Mouse (Mus musculus) limb, embryonic 15.5 days (tissue): Measurements from ENCODE around the gene Msl1. TPM values are rescaled to one million over a fixed set of nuclear protein-coding genes. Genes with fewer than 3 reads are reported as not detected.
A peak's percentile ranks its signal among the peaks of the same experiment; 100 is the strongest.

Source experiments
- ATAC-seq: fragments of 200-750 bp; cut with Nextera tagmentation; 2 replicates; pipeline ENCODE4 v1.8.0; 2017; ENCODE audit warnings: low read depth, moderate TSS enrichment; ENCODE audit not compliant: insufficient number of reproducible peaks, low FRiP score, low TSS enrichment
- H3K27ac ChIP-seq: fragments of 300-500 bp; sonication (generic); 2 replicates; pipeline ENCODE4 v1.5.1; 2015; ENCODE audit warnings: moderate library complexity, mild to moderate bottlenecking, inconsistent platforms
- H3K27me3 ChIP-seq: fragments of 300-500 bp; sonication (generic); 2 replicates; pipeline ENCODE4 v1.6.1; 2015; ENCODE audit warnings: inconsistent platforms
- H3K36me3 ChIP-seq: fragments of 300-500 bp; sonication (generic); 2 replicates; pipeline ENCODE4 v1.6.1; 2015; ENCODE audit warnings: inconsistent platforms
- H3K4me1 ChIP-seq: fragments of 300-500 bp; sonication (generic); 2 replicates; pipeline ENCODE4 v1.6.1; 2015; ENCODE audit warnings: inconsistent platforms
- H3K4me2 ChIP-seq: fragments of 300-500 bp; sonication (generic); 2 replicates; pipeline ENCODE4 v1.6.1; 2015; ENCODE audit warnings: mild to moderate bottlenecking, inconsistent platforms
- H3K4me3 ChIP-seq: fragments of 300-500 bp; sonication (generic); 2 replicates; pipeline ENCODE4 v1.5.1; 2015; ENCODE audit warnings: mild to moderate bottlenecking, inconsistent platforms
- H3K9ac ChIP-seq: fragments of 300-500 bp; sonication (generic); 2 replicates; pipeline ENCODE4 v1.6.1; 2015; ENCODE audit warnings: inconsistent platforms
- H3K9me3 ChIP-seq: fragments of 300-500 bp; sonication (generic); 2 replicates; pipeline ENCODE4 v1.6.1; 2016; ENCODE audit warnings: inconsistent platforms
- WGBS: fragments of 180-500 bp; shearing (Covaris S2); methylation state at CpG from one replicate; pipeline ENCODE4 v1.1.7; 2015; 5-methylcytosine and 5-hydroxymethylcytosine counted together
- polyA plus RNA-seq: library from polyadenylated mRNA; unstranded; fragments of >200 nt; fragmentation: Nextera tagmentation; extraction: Ambion mirVana; gene quantifications from 2 replicates; pipeline ENCODE4 v1.2.1, GENCODE M21; 2015

The Msl1 gene
- polyA plus RNA-seq, 1 experiment from 2014 or later, result 25.8 TPM

GRCm38 (mm10) chr11:98839402-98839801 lies 44.1 kb downstream of the Msl1 start:
- Histone ChIP-seq H3K4me2 (0 out of 2 replicates have a peak overlapping the region, but pooled peaks have one; percentile 5), H3K9ac (no peak overlapping the region), H3K9me3 (no peaks in the 10 kb centered on the region), H3K4me3 (no peak overlapping the region), H3K27ac (no peak overlapping the region; the same call in 1 of the 2 replicates), H3K36me3 (peaks cover under 1% of the 10 kb centered on the region; the same call in 1 of the 2 replicates), H3K27me3 (no peaks in the 10 kb centered on the region), H3K4me1 (peaks cover 37% of the 10 kb centered on the region)
- 43% methylated on average over 6 of the region's 6 CpGs for WGBS
- ATAC-seq, result peak; percentile 37; the same call in 1 of the 2 replicates

GRCm38 (mm10) chr11:98839897-98840296 lies 44.6 kb downstream of the Msl1 start:
- Histone ChIP-seq H3K4me3 (no peak overlapping the region), H3K4me2 (no peak overlapping the region), H3K4me1 (peaks cover 37% of the 10 kb centered on the region), H3K27ac (no peak overlapping the region; the same call in 1 of the 2 replicates), H3K36me3 (no peaks in the 10 kb centered on the region), H3K9me3 (no peaks in the 10 kb centered on the region), H3K27me3 (no peaks in the 10 kb centered on the region), H3K9ac (no peak overlapping the region)
- WGBS, result 38% methylated on average over 10 of the region's 10 CpGs
- no peak for ATAC-seq

GRCm38 (mm10) chr11:98846016-98846415 lies 50.7 kb downstream of the Msl1 start:
- ATAC-seq, result no peak
- no peak overlapping the region for H3K27ac ChIP-seq
- H3K4me3 ChIP-seq, result no peak overlapping the region
- 57% methylated on average over 13 of the region's 13 CpGs for WGBS
- peaks cover 19% of the 10 kb centered on the region for H3K4me1 ChIP-seq
- H3K36me3 ChIP-seq, result peaks cover 10% of the 10 kb centered on the region; the same call in 1 of the 2 replicates
- H3K9me3 ChIP-seq, result no peaks in the 10 kb centered on the region
- no peaks in the 10 kb centered on the region for H3K27me3 ChIP-seq
- H3K4me2 ChIP-seq, result no peak overlapping the region
- H3K9ac ChIP-seq, result no peak overlapping the region

- Histone ChIP-seq H3K36me3 (peaks cover 13% of the 10 kb centered on the region; the same call in 1 of the 2 replicates), H3K27me3 (no peaks in the 10 kb centered on the region), H3K4me2 (no peak overlapping the region), H3K9ac (no peak overlapping the region), H3K9me3 (no peaks in the 10 kb centered on the region), H3K4me1 (peaks cover 22% of the 10 kb centered on the region), H3K4me3 (no peak overlapping the region), H3K27ac (no peak overlapping the region)
- 52% methylated on average over 19 of the region's 19 CpGs for WGBS
- ATAC-seq, result no peak
These were observed 51.7 kb downstream of the Msl1 start for GRCm38 (mm10) chr11:98846865-98847604.

- WGBS, result 20% methylated on average over 19 of the region's 19 CpGs
- H3K9me3 ChIP-seq, result no peaks in the 10 kb centered on the region
- peaks cover 40% of the 10 kb centered on the region for H3K4me1 ChIP-seq
- peaks cover 13% of the 10 kb centered on the region; the same call in 1 of the 2 replicates for H3K36me3 ChIP-seq
- no peak overlapping the region for H3K4me2 ChIP-seq
- H3K27me3 ChIP-seq, result no peaks in the 10 kb centered on the region
- ATAC-seq, result peak; percentile 9; the same call in 1 of the 2 replicates
- no peak overlapping the region for H3K4me3 ChIP-seq
- H3K27ac ChIP-seq, result peak overlapping the region; percentile 17; the same call in 1 of the 2 replicates
- H3K9ac ChIP-seq, result no peak overlapping the region
These were observed 54.0 kb downstream of the Msl1 start for GRCm38 (mm10) chr11:98849196-98849894.

GRCm38 (mm10) chr11:98850100-98851093 lies 55.1 kb downstream of the Msl1 start:
- peaks cover 40% of the 10 kb centered on the region for H3K4me1 ChIP-seq
- H3K4me3 ChIP-seq, result no peak overlapping the region
- H3K9ac ChIP-seq, result no peak overlapping the region
- 67% methylated on average over 26 of the region's 26 CpGs for WGBS
- H3K27me3 ChIP-seq, result no peaks in the 10 kb centered on the region
- no peak for ATAC-seq
- H3K27ac ChIP-seq, result no peak overlapping the region
- H3K9me3 ChIP-seq, result no peaks in the 10 kb centered on the region
- no peak overlapping the region for H3K4me2 ChIP-seq
- H3K36me3 ChIP-seq, result peaks cover 13% of the 10 kb centered on the region; the same call in 1 of the 2 replicates

- H3K4me3 ChIP-seq, result no peak overlapping the region
- H3K27ac ChIP-seq, result no peak overlapping the region
- H3K9ac ChIP-seq, result no peak overlapping the region
- no peak overlapping the region for H3K4me2 ChIP-seq
- 67% methylated on average over 8 of the region's 8 CpGs for WGBS
- no peaks in the 10 kb centered on the region for H3K9me3 ChIP-seq
- no peak for ATAC-seq
- H3K27me3 ChIP-seq, result no peaks in the 10 kb centered on the region
- H3K4me1 ChIP-seq, result peaks cover 37% of the 10 kb centered on the region
- H3K36me3 ChIP-seq, result peaks cover 4% of the 10 kb centered on the region; the same call in 1 of the 2 replicates
These were observed 58.8 kb downstream of the Msl1 start for GRCm38 (mm10) chr11:98854116-98854515.

- Histone ChIP-seq H3K9ac (no peak overlapping the region), H3K4me2 (no peak overlapping the region), H3K4me1 (peaks cover 32% of the 10 kb centered on the region), H3K27ac (no peak overlapping the region; the same call in 1 of the 2 replicates), H3K36me3 (peaks cover 4% of the 10 kb centered on the region; the same call in 1 of the 2 replicates), H3K9me3 (no peaks in the 10 kb centered on the region), H3K27me3 (no peaks in the 10 kb centered on the region), H3K4me3 (no peak overlapping the region)
- ATAC-seq, result no peak
- 70% methylated on average over 2 of the region's 2 CpGs for WGBS
These were observed 59.3 kb downstream of the Msl1 start for GRCm38 (mm10) chr11:98854659-98855058.

Other genes starting within 250 kb of the Msl1 start
- 0.36 and 0.74 TPM in 2 replicates for gene Ikzf3, start 249.5 kb upstream of the Msl1 start, polyA plus RNA-seq
- 0.12 and 0.17 TPM in 2 replicates for gene Zpbp2, start 244.4 kb upstream of the Msl1 start, polyA plus RNA-seq
- gene Ormdl3, start 208.1 kb upstream of the Msl1 start, polyA plus RNA-seq, result 86.7 and 87.1 TPM in 2 replicates
- not detected in 2 replicates for gene Lrrc3c, start 197.2 kb upstream of the Msl1 start, polyA plus RNA-seq
- gene Gm12355, start 169.9 kb upstream of the Msl1 start, polyA plus RNA-seq, result 0.64 and 1.1 TPM in 2 replicates
- not detected in 2 replicates for gene Gsdma3, start 169.2 kb upstream of the Msl1 start, polyA plus RNA-seq
- gene Gsdma2, start 148.8 kb upstream of the Msl1 start, polyA plus RNA-seq, result not detected in 2 replicates
- 10.5 and 14.7 TPM in 2 replicates for gene Gsdma, start 131.2 kb upstream of the Msl1 start, polyA plus RNA-seq
- gene Psmd3, start 113.0 kb upstream of the Msl1 start, polyA plus RNA-seq, result 197 and 200 TPM in 2 replicates
- 0.10 TPM in 1 of 2 replicates, not detected in the other for gene Csf3, start 94.3 kb upstream of the Msl1 start, polyA plus RNA-seq
- 47.6 and 48.3 TPM in 2 replicates for gene Med24, start 66.1 kb upstream of the Msl1 start, polyA plus RNA-seq
- gene Thra, start 54.9 kb upstream of the Msl1 start, polyA plus RNA-seq, result 38.4 and 39.6 TPM in 2 replicates
- gene Nr1d1, start 20.2 kb upstream of the Msl1 start, polyA plus RNA-seq, result 1.2 TPM in 2 replicates
- 30.0 and 32.5 TPM in 2 replicates for gene Casc3, start 9.4 kb downstream of the Msl1 start, polyA plus RNA-seq
- 11.1 TPM in 2 replicates for gene Rapgefl1, start 41.3 kb downstream of the Msl1 start, polyA plus RNA-seq
- gene Wipf2, start 68.1 kb downstream of the Msl1 start, polyA plus RNA-seq, result 4.1 and 4.2 TPM in 2 replicates
- gene Cdc6, start 112.3 kb downstream of the Msl1 start, polyA plus RNA-seq, result 23.2 and 24.1 TPM in 2 replicates
- gene Rara, start 132.3 kb downstream of the Msl1 start, polyA plus RNA-seq, result 43.9 and 51.7 TPM in 2 replicates
- gene Gjd3, start 187.5 kb downstream of the Msl1 start, polyA plus RNA-seq, result 0.49 and 0.86 TPM in 2 replicates
- gene Top2a, start 228.7 kb downstream of the Msl1 start, polyA plus RNA-seq, result 162 and 178 TPM in 2 replicates
- gene Igfbp4, start 245.7 kb downstream of the Msl1 start, polyA plus RNA-seq, result 1,243 and 1,296 TPM in 2 replicates